In genomic region chr5:138504548-138504947, GRCm38 (mm10) we compare ENCODE assay signal across 13 mouse cellular contexts. TPM values are rescaled to one million over a fixed set of nuclear protein-coding genes. Genes with fewer than 3 reads are reported as not detected.
"Had no signal": no experiment of that assay in that cellular context is flagged by ENCODE, and none has a peak within 500 bp of the region (broad histone marks: within the 10 kb centered on the region; RNA-seq: fewer than 3 reads in every experiment).

No protein-coding gene starts in this region.

RNA-seq across cellular contexts. Expression of gene 1700123K08Rik, which starts 60.0 kb away (rescaled TPM):
- total RNA-seq: common myeloid progenitor, adult 5-6 weeks; forebrain, postnatal 0 days; gastrocnemius, adult 18-20 months; gastrocnemius, adult 2 months; gastrocnemius, adult 8-10 months; gastrocnemius, postnatal 10 days; gastrocnemius, postnatal 14 days; gastrocnemius, postnatal 25 days; gastrocnemius, postnatal 36 days; gastrocnemius, postnatal 4 days; heart, adult 18-20 months; heart, adult 2 months; heart, adult 8-10 months had no signal
